Mouse (Mus musculus) small intestine, adult 2 months (tissue): ENCODE results near the gene Zfp827.

Experiments
- CTCF ChIP-seq: fragments of 200-500 bp; IDR thresholded peaks from 2 replicates; pipeline ENCODE4 v1.5.1; 2012; ENCODE audit warnings: low read depth, mild to moderate bottlenecking, control low read depth, inconsistent platforms, low read length, moderate library complexity, mixed read lengths; ENCODE audit not compliant: insufficient replicate concordance, insufficient read length; ENCODE audit errors: extremely low read depth
- POLR2A ChIP-seq: fragments of 200-500 bp; IDR thresholded peaks from 2 replicates; pipeline ENCODE4 v1.6.1; 2012; ENCODE audit warnings: low read depth, mild to moderate bottlenecking, control low read depth, inconsistent platforms, low read length, moderate library complexity

- TF ChIP-seq CTCF (no peak), POLR2A (no peak)
These were observed 49.0 kb downstream of the Zfp827 start for GRCm38 (mm10) chr8:79077256-79077655.
